Mouse (Mus musculus): ENCODE data around the gene Slco2a1.

DNA sequence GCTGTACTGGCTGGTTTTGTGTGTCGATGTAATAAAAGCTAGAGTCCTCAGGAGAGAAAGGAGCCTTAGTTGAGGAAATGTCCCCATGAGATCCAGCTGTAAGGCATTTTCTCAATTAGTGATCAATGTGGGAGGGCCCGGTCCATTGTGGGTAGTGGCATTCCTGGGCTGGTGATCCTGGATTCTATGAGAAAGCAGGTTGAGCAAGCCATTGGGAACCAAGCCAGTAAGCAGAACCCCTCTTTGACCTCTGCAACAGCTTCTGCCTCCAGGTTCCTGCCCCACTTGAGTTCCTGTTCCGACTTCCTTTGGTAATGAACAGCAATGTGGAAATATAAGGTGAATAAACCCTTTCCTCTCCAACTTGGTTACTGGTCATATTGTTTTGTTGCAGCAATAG is 6.1 kb upstream of the Slco2a1 start:
- TF ChIP-seq CTCF (conservative IDR thresholded peaks at IDR 0.05 in 1 of 2, IDR thresholded peaks at IDR 0.05 in 1 of 2; ENCODE audit: low read depth in 2 of 2, low read length in 2 of 2) (no peak), KAT2A (IDR thresholded peaks at IDR 0.05; ENCODE audit: insufficient replicate concordance, low read length) (no peak), MEF2A (IDR thresholded peaks at IDR 0.05; ENCODE audit: borderline replicate concordance, low read depth, low read length) (no peak), USF1 (IDR thresholded peaks at IDR 0.05; ENCODE audit: low read depth, low read length) (no peak), ZKSCAN1 (IDR thresholded peaks at IDR 0.05; ENCODE audit: borderline replicate concordance, low read depth, low read length) (no peak), ELF1 (IDR thresholded peaks at IDR 0.05; ENCODE audit: low read depth, low read length) (no peak), MAX (IDR thresholded peaks at IDR 0.05; ENCODE audit: low read length) (no peak), POLR2A (IDR thresholded peaks at IDR 0.05; ENCODE audit: low read depth, low read length) (no peak)

Data from CH12.LX (cell line).